Mouse (Mus musculus) embryo, embryonic 11 days (tissue): Measurements from ENCODE around the gene Mfsd10.

Experiments
- DNase-seq: peaks from one replicate; pipeline ENCODE4 v3.0.0-alpha.2; 2015

The Mfsd10 gene

GRCm38 (mm10) chr5:34636481-34637287 lies at the start of gene Mfsd10:
Mfsd10 (minus strand) TSS chr5:34637212.
- peak; percentile 90 for DNase-seq

- peak; percentile 30 for DNase-seq
These were observed 33.3 kb upstream of the Mfsd10 start for GRCm38 (mm10) chr5:34670280-34670679.

- no peak for DNase-seq
These were observed 32.5 kb upstream of the Mfsd10 start for GRCm38 (mm10) chr5:34669493-34669892.

GRCm38 (mm10) chr5:34663231-34663630 lies 26.2 kb upstream of the Mfsd10 start:
- DNase-seq = no peak

- DNase-seq = no peak
These were observed 24.9 kb upstream of the Mfsd10 start for GRCm38 (mm10) chr5:34661909-34662308.

- no peak for DNase-seq
These were observed 23.6 kb upstream of the Mfsd10 start for GRCm38 (mm10) chr5:34660591-34661130.

- DNase-seq = peak; percentile 99
These were observed 22.9 kb upstream of the Mfsd10 start, which contains the start of the genes Nop14 and Grk4 for GRCm38 (mm10) chr5:34659686-34660590. Nop14 (minus strand) TSS chr5:34660148. Grk4 (plus strand) TSS chr5:34660379.

- DNase-seq = no peak
These were observed 20.5 kb upstream of the Mfsd10 start for GRCm38 (mm10) chr5:34657556-34657955.

- no peak for DNase-seq
These were observed 17.9 kb upstream of the Mfsd10 start for GRCm38 (mm10) chr5:34654881-34655280.

GRCm38 (mm10) chr5:34652961-34653360 lies 15.9 kb upstream of the Mfsd10 start:
- no peak for DNase-seq

- DNase-seq = peak; percentile 70
These were observed 10.6 kb upstream of the Mfsd10 start for GRCm38 (mm10) chr5:34647581-34647980.

- peak; percentile 66 for DNase-seq
These were observed 5.9 kb upstream of the Mfsd10 start for GRCm38 (mm10) chr5:34642932-34643331.

- no peak for DNase-seq
These were observed 5.0 kb upstream of the Mfsd10 start for GRCm38 (mm10) chr5:34641991-34642390.

- no peak for DNase-seq
These were observed 662 bp upstream of the Mfsd10 start for GRCm38 (mm10) chr5:34637591-34638156.

- no peak for DNase-seq
These were observed 1.3 kb downstream of the Mfsd10 start for GRCm38 (mm10) chr5:34635665-34636192.

GRCm38 (mm10) chr5:34634746-34635400 lies 2.1 kb downstream of the Mfsd10 start:
- DNase-seq = no peak

GRCm38 (mm10) chr5:34633641-34634040 lies 3.4 kb downstream of the Mfsd10 start:
- no peak for DNase-seq

GRCm38 (mm10) chr5:34632996-34633395 lies 4.0 kb downstream of the Mfsd10 start:
- no peak for DNase-seq

- DNase-seq = no peak
These were observed 27.0 kb downstream of the Mfsd10 start for GRCm38 (mm10) chr5:34609966-34610365.

GRCm38 (mm10) chr5:34608226-34608625 lies 28.8 kb downstream of the Mfsd10 start:
- no peak for DNase-seq

- DNase-seq = no peak
These were observed 29.7 kb downstream of the Mfsd10 start for GRCm38 (mm10) chr5:34607100-34607880.
